Mouse (Mus musculus) stomach, postnatal 0 days (tissue): ENCODE data around the gene Krt17.

Experiments
- CTCF ChIP-seq: IDR thresholded peaks from 2 replicates; pipeline ENCODE4 v1.5.1; 2016; ENCODE audit warnings: antibody characterized with exemption, low read depth, mild to moderate bottlenecking, moderate library complexity
- EP300 ChIP-seq: optimal IDR thresholded peaks from 2 replicates; pipeline ENCODE3; 2016; ENCODE audit warnings: antibody characterized with exemption

GRCm38 (mm10) chr11:100288942-100289341 lies 28.1 kb upstream of the Krt17 start:
- TF ChIP-seq EP300 (peak; percentile 97), CTCF (no peak; the same call in 1 of the 2 replicates)
